Mouse (Mus musculus): ENCODE data around the gene Tsc2.
"Not testable (repeated sequence)": the region's sequence is repeated elsewhere in the genome, so short reads cannot be mapped to it uniquely, and the experiment has no call there.

Tsc2 gene

GRCm38 (mm10) chr17:24632167-24632812 lies at the start of gene Tsc2, which contains the start of gene Nthl1:
Tsc2 (minus strand) TSS chr17:24632630.
Nthl1 (plus strand) TSS chr17:24632680.
- DNase-seq (ENCODE audit: low read depth) = peak; percentile 83

- no peak for DNase-seq (ENCODE audit: low read depth)
These were observed 45.2 kb upstream of the Tsc2 start for GRCm38 (mm10) chr17:24677500-24678080.

- no peak for DNase-seq (ENCODE audit: low read depth)
These were observed 44.4 kb upstream of the Tsc2 start for GRCm38 (mm10) chr17:24676877-24677276.

GRCm38 (mm10) chr17:24676187-24676586 lies 43.8 kb upstream of the Tsc2 start:
- peak; percentile 72 for DNase-seq (ENCODE audit: low read depth)

GRCm38 (mm10) chr17:24674277-24674676 lies 41.8 kb upstream of the Tsc2 start:
- DNase-seq (ENCODE audit: low read depth) = no peak

GRCm38 (mm10) chr17:24672141-24672540 lies 39.7 kb upstream of the Tsc2 start:
- no peak for DNase-seq (ENCODE audit: low read depth)

GRCm38 (mm10) chr17:24671346-24671745 lies 38.9 kb upstream of the Tsc2 start:
- no peak for DNase-seq (ENCODE audit: low read depth)

GRCm38 (mm10) chr17:24670246-24670844 lies 37.9 kb upstream of the Tsc2 start:
- DNase-seq (ENCODE audit: low read depth) = no peak

GRCm38 (mm10) chr17:24669545-24670245 lies 37.3 kb upstream of the Tsc2 start, which contains the start of gene Zfp598:
Zfp598 (plus strand) TSS chr17:24669687.
- DNase-seq (ENCODE audit: low read depth) = peak; percentile 84

GRCm38 (mm10) chr17:24669214-24669544 lies 36.7 kb upstream of the Tsc2 start:
- DNase-seq (ENCODE audit: low read depth) = not testable (repeated sequence)

- DNase-seq (ENCODE audit: low read depth) = no peak
These were observed 35.0 kb upstream of the Tsc2 start for GRCm38 (mm10) chr17:24667416-24667815.

- not testable (repeated sequence) for DNase-seq (ENCODE audit: low read depth)
These were observed 34.6 kb upstream of the Tsc2 start for GRCm38 (mm10) chr17:24667011-24667410.

- DNase-seq (ENCODE audit: low read depth) = no peak
These were observed 25.8 kb upstream of the Tsc2 start, which contains the start of gene Npw for GRCm38 (mm10) chr17:24658017-24658758. Npw (minus strand) TSS chr17:24658457.

GRCm38 (mm10) chr17:24654969-24655368 lies 22.5 kb upstream of the Tsc2 start:
- no peak for DNase-seq (ENCODE audit: low read depth)

- DNase-seq (ENCODE audit: low read depth) = no peak
These were observed 21.7 kb upstream of the Tsc2 start for GRCm38 (mm10) chr17:24653967-24654710.

- no peak for DNase-seq (ENCODE audit: low read depth)
These were observed 19.4 kb upstream of the Tsc2 start for GRCm38 (mm10) chr17:24651835-24652234.

- no peak for DNase-seq (ENCODE audit: low read depth)
These were observed 18.3 kb upstream of the Tsc2 start for GRCm38 (mm10) chr17:24650766-24651165.

GRCm38 (mm10) chr17:24650070-24650616 lies 17.7 kb upstream of the Tsc2 start, which contains the start of gene Slc9a3r2:
Slc9a3r2 (minus strand) TSS chr17:24650327.
- no peak for DNase-seq (ENCODE audit: low read depth)

- no peak for DNase-seq (ENCODE audit: low read depth)
These were observed 17.2 kb upstream of the Tsc2 start for GRCm38 (mm10) chr17:24649581-24650069.

- no peak for DNase-seq (ENCODE audit: low read depth)
These were observed 16.4 kb upstream of the Tsc2 start for GRCm38 (mm10) chr17:24648731-24649377.

All from c-Kit-positive CD71-positive TER-119-negative erythroid progenitor cells, embryonic 14.5 days (primary cell).